Mouse (Mus musculus): ENCODE results near the gene Rpl28.

GRCm38 (mm10) chr7:4844245-4844916 is 51.7 kb downstream of the Rpl28 start, which contains the start of gene Shisa7:
- no peak for TF ChIP-seq CTCF (IDR thresholded peaks at IDR 0.05; ENCODE audit: control insufficient read depth, insufficient read depth, insufficient read length)
- no peak for TF ChIP-seq USF1 (IDR thresholded peaks at IDR 0.05; ENCODE audit: low read depth)
- no peak for TF ChIP-seq MAX (IDR thresholded peaks at IDR 0.05)
- TF ChIP-seq MYOG (IDR thresholded peaks at IDR 0.05; ENCODE audit: control insufficient read depth, extremely low read depth, insufficient read length) = no peak
